Mouse (Mus musculus) liver, embryonic 11.5 days (tissue): ENCODE results near the gene Rce1. TPM values are rescaled to one million over a fixed set of nuclear protein-coding genes. Genes with fewer than 3 reads are reported as not detected.

Source experiments
- ATAC-seq: fragments of 200-750 bp; cut with Nextera tagmentation; replicated peaks from 2 replicates; pipeline ENCODE4 v1.8.0; 2017; ENCODE audit warnings: moderate number of reproducible peaks, mild to moderate bottlenecking, moderate TSS enrichment, moderate library complexity; ENCODE audit not compliant: low FRiP score
- DNase-seq: peaks from one replicate; pipeline ENCODE4 v3.0.0-alpha.2; 2017; ENCODE audit warnings: low spot score
- H3K27ac ChIP-seq: fragments of 300-500 bp; sonication (generic); 2 replicates; pipeline ENCODE4 v1.5.1; 2014; ENCODE audit warnings: mild to moderate bottlenecking, low read depth, low read length, control low read depth
- H3K27me3 ChIP-seq: fragments of 300-500 bp; sonication (generic); replicated peaks from 2 replicates; pipeline ENCODE4 v1.6.1; 2014; ENCODE audit warnings: low read length, mixed read lengths; ENCODE audit not compliant: control insufficient read depth, insufficient read depth
- H3K36me3 ChIP-seq: fragments of 300-500 bp; sonication (generic); 2 replicates; pipeline ENCODE4 v1.6.1; 2014; ENCODE audit warnings: mild to moderate bottlenecking, low read length, moderate library complexity, mixed read lengths; ENCODE audit not compliant: control insufficient read depth, insufficient read depth
- H3K4me1 ChIP-seq: fragments of 300-500 bp; sonication (generic); replicated peaks from 2 replicates; pipeline ENCODE4 v1.6.1; 2014; ENCODE audit warnings: low read length, mixed read lengths; ENCODE audit not compliant: control insufficient read depth, insufficient read depth
- H3K4me2 ChIP-seq: fragments of 300-500 bp; sonication (generic); 2 replicates; pipeline ENCODE4 v1.6.1; 2014; ENCODE audit warnings: mild to moderate bottlenecking, control low read depth, moderate library complexity
- H3K4me3 ChIP-seq: fragments of 300-500 bp; sonication (generic); 2 replicates; pipeline ENCODE4 v1.5.1; 2014; ENCODE audit warnings: low read depth, low read length, control low read depth
- H3K9ac ChIP-seq: fragments of 300-500 bp; sonication (generic); 2 replicates; pipeline ENCODE4 v1.6.1; 2014; ENCODE audit warnings: low read depth, low read length, control low read depth
- H3K9me3 ChIP-seq: fragments of 300-500 bp; sonication (generic); 2 replicates; pipeline ENCODE4 v1.6.1; 2016; ENCODE audit warnings: low read length, inconsistent platforms, mixed read lengths; ENCODE audit not compliant: control insufficient read depth
- WGBS: fragments of 180-500 bp; shearing (Covaris S2); extraction: QIAGEN DNeasy Blood & Tissue Kit; methylation state at CpG from one replicate; pipeline ENCODE4 v1.1.7; 2014; 5-methylcytosine and 5-hydroxymethylcytosine counted together
- polyA plus RNA-seq: library from polyadenylated mRNA; unstranded; fragments of >200 nt; fragmentation: Nextera tagmentation; extraction: Ambion mirVana; gene quantifications from 2 replicates; pipeline ENCODE4 v1.2.1, GENCODE M21; 2014

Gene Rce1
- polyA plus RNA-seq, 1 experiment from 2014 or later = 52.5 TPM

DNA sequence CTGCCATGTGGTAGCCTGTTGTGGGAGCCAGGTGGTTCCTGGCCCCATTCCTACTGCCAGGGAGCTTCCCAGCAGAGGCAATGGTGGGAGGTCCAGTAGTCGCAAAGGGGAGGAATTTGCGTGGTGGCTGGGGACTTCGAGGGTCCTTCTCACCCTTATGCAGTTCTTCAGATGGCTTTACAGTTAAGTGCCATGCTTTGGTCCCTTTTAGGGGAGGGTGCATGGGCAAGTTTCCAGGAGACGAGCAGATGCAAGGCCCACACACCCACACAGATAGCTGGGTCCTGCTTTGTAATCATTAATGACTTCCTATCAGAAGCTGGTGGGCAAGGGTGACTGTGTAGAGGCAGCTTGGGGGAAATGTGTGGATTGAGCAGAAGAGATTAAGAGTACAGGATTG is 8.9 kb downstream of the Rce1 start:
- Histone ChIP-seq H3K9me3 (no peaks in the 10 kb centered on the region), H3K4me1 (peaks cover 7% of the 10 kb centered on the region), H3K27ac (no peak overlapping the region), H3K4me3 (no peak overlapping the region), H3K9ac (no peak overlapping the region), H3K4me2 (no peak overlapping the region), H3K36me3 (peaks cover 2% of the 10 kb centered on the region), H3K27me3 (peaks cover 18% of the 10 kb centered on the region)
- no peak for ATAC-seq
- no peak for DNase-seq
- 34% methylated on average over 4 of the region's 4 CpGs for WGBS

DNA sequence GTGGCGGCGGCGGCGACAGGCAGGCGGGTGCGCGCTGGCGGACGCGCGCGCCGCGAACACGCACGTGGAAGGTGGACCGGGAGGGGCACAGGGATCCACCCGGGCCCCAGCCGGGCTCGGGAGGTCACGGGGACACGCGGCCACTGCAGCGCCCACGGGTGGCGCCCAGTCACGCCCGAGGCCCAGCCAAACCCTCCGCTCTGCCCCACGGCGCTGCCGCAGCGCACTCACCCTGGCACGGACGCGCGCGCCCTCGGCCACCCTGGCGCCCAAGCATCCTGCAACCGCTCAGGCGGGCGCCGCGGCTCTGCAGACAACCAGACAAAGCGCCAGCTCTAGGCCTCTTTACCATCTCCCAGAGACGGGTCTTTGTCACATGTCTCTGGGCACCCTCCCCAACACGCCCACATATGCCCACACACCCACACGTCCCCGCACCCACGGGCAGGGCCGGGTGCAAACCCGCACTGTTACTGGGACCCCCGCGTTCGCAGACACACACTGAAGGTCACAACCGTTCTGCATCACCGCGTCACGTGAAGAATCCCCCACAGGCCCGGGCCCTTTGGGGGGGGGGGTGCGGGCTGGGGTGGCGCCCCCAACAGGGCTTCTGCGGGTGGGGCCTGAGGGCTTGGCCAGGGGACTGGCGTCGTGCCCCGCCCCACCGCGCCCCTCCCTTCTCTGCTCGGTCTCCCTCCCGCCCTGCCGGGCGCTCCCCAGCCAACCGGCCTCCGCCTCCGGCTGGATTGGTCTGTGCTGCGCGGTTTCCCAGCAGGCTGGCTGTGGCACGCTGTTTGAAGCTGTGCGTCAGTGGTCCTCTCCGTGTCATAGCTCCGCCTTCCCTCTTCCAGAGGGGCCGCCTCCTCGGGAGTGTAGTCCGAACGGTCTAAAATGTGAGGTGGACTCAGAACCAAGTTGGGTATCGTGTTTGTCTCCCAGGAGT is 10.0 kb downstream of the Rce1 start, which contains the start of gene Lrfn4:
Gene Lrfn4, minus strand, starts transcription at position 517 of the 943 bp plus-strand sequence.
- Histone ChIP-seq H3K9ac (peak within 1 kb of the TSS; percentile 79), H3K4me2 (peak within 1 kb of the TSS; percentile 98), H3K4me3 (peak within 1 kb of the TSS; percentile 77), H3K27ac (peak within 1 kb of the TSS; percentile 78), H3K4me1 (peaks cover 7% of the 10 kb centered on the region), H3K36me3 (peaks cover 5% of the 10 kb centered on the region), H3K27me3 (peaks cover 18% of the 10 kb centered on the region), H3K9me3 (no peaks in the 10 kb centered on the region)
- ATAC-seq (peak; percentile 91), DNase-seq (peak; percentile 86)
- WGBS = under 1% methylated on average over 79 of the region's 87 CpGs

DNA sequence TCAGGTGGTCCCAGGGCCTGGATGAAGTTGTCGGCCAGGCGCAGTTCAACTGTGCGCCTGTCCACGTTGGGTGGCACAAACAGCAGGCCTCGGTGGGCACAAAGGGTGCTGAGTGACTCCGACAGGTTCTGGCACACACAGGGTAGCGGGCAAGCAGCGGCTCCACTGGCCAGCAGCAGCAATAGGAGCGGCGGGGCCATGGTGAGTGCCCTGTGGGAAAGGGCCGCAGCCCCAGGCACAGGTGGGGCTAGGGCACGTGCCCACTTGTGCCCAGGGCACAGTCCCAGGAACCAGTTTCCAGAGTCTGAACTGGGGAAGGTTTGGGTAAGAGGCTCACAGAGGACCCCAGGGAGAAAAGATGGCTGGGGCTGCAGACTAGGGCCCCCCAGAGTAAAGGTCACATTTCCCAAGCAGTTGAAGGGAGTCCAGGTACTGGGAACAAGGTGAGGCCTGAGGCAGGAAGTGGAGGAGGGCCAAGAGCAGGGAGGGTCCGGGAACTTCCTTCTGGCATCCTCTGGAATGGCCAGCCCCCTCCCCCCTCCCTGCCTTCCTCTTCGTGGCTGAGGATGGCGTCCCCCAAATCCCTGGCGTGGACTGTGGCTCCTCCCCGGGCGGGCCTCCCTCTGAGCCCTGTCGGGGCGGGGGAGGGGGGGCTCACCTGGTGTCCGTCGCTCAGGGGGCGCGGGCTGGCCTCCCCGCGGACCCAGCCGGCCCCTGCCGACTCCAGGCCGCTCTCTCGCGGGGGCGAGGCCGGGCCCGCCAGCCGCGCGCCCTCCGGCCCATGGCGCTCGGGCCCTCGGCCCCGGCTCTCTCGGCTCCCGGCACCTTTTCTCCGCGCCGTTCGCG is 10.9 kb downstream of the Rce1 start:
- DNase-seq (peak; percentile 49), ATAC-seq (no peak)
- Histone ChIP-seq H3K36me3 (peaks cover 3% of the 10 kb centered on the region; the same call in 1 of the 2 replicates), H3K27ac (peak overlapping the region; percentile 78), H3K9ac (peak overlapping the region; percentile 79), H3K9me3 (no peaks in the 10 kb centered on the region), H3K4me2 (peak overlapping the region; percentile 98), H3K27me3 (peaks cover 18% of the 10 kb centered on the region), H3K4me3 (peak overlapping the region; percentile 77), H3K4me1 (peaks cover 7% of the 10 kb centered on the region)
- WGBS = 22% methylated on average over 41 of the region's 49 CpGs

- ATAC-seq (no peak), DNase-seq (no peak)
- H3K27me3 ChIP-seq = peaks cover 18% of the 10 kb centered on the region
- H3K9me3 ChIP-seq = no peaks in the 10 kb centered on the region
- peak overlapping the region; percentile 77 for H3K4me3 ChIP-seq
- 89% methylated on average over 33 of the region's 33 CpGs for WGBS
- peak overlapping the region; percentile 98 for H3K4me2 ChIP-seq
- H3K27ac ChIP-seq = no peak overlapping the region
- peaks cover 7% of the 10 kb centered on the region for H3K4me1 ChIP-seq
- H3K9ac ChIP-seq = no peak overlapping the region
- H3K36me3 ChIP-seq = peaks cover 3% of the 10 kb centered on the region; the same call in 1 of the 2 replicates
Measured at GRCm38 (mm10) chr19:4613464-4614304, 11.8 kb downstream of the Rce1 start.

- 91% methylated on average over 19 of the region's 19 CpGs for WGBS
- Histone ChIP-seq H3K4me3 (no peak overlapping the region), H3K9me3 (no peaks in the 10 kb centered on the region), H3K4me1 (peaks cover 7% of the 10 kb centered on the region), H3K27me3 (peaks cover 18% of the 10 kb centered on the region), H3K36me3 (peaks cover 3% of the 10 kb centered on the region; the same call in 1 of the 2 replicates), H3K9ac (no peak overlapping the region), H3K27ac (no peak overlapping the region), H3K4me2 (no peak overlapping the region)
- no peak for ATAC-seq
- DNase-seq = no peak
Measured at GRCm38 (mm10) chr19:4612181-4612961, 13.1 kb downstream of the Rce1 start.

DNA sequence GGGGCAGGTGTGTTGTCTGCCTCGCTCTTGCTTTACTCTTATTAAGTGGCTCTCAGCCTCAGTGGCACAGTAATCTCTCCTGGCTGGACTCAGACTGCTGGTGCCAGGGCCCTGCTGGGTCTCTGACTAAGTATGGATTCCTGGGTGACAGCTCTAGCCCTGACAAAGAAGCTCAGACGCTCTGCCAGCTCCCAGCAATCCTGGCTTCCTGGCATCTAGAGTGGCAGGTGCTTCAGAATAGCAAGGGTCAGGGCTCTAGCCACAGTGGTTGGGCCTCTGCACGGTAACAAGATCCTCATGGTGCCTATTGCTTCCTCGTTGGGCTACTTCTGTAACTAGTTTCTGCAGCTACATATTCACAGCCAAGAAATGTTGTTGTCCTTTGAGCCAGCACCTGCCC is 15.3 kb downstream of the Rce1 start:
- ATAC-seq (no peak), DNase-seq (no peak)
- WGBS = 62% methylated on average over 4 of the region's 4 CpGs
- peaks cover 3% of the 10 kb centered on the region; the same call in 1 of the 2 replicates for H3K36me3 ChIP-seq
- H3K9me3 ChIP-seq = no peaks in the 10 kb centered on the region
- peaks cover 13% of the 10 kb centered on the region for H3K27me3 ChIP-seq
- H3K27ac ChIP-seq = no peak overlapping the region
- no peak overlapping the region for H3K4me3 ChIP-seq
- H3K4me1 ChIP-seq = peaks cover 6% of the 10 kb centered on the region
- no peak overlapping the region for H3K4me2 ChIP-seq
- H3K9ac ChIP-seq = no peak overlapping the region

DNA sequence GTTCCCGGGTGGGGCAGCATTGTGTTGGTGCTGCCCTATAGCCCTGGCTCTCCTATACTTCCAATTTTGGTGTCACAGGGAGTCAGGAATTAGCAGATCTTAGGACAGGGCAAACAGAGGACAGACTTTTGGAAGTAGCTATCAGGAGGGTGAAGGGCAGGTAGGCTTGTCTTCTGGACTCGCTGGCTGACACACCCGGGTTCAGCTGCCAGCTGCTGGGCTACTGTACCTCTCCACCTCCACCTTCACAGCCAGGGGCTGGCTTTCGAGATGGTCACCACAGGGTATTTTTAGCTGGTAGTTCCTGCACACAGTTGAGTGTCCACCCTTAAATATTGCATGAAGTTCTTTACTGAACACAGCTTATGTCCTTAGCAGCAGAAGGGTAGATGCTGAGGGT is 16.9 kb downstream of the Rce1 start:
- Histone ChIP-seq H3K9me3 (no peaks in the 10 kb centered on the region), H3K36me3 (peaks cover 3% of the 10 kb centered on the region; the same call in 1 of the 2 replicates), H3K4me2 (no peak overlapping the region), H3K27ac (no peak overlapping the region), H3K27me3 (no peaks in the 10 kb centered on the region), H3K9ac (no peak overlapping the region), H3K4me1 (peaks cover 14% of the 10 kb centered on the region), H3K4me3 (no peak overlapping the region)
- ATAC-seq = no peak
- 81% methylated on average over 4 of the region's 4 CpGs for WGBS
- DNase-seq = no peak
